Mouse (Mus musculus) heart, postnatal 4 days (tissue): ENCODE measurements around the gene Oprd1. TPM values are rescaled to one million over a fixed set of nuclear protein-coding genes. Genes with fewer than 3 reads are reported as not detected.

Experiments
- DNase-seq: peaks from one replicate; pipeline ENCODE4 v3.0.0; 2021
- total RNA-seq, 2 experiments: library from RNA; stranded (reverse); gene quantifications; 2 replicates each; pipeline ENCODE4 v1.2.3; 2021

Oprd1 gene
- total RNA-seq, 2 experiments from 2014 or later: 0.45 to 0.54 TPM

GRCm38 (mm10) chr4:132079555-132080275 is 64.6 kb downstream of the Oprd1 start:
- peak; percentile 82 for DNase-seq

GRCm38 (mm10) chr4:132078296-132078714 is 66.0 kb downstream of the Oprd1 start:
- no peak for DNase-seq

- DNase-seq: no peak
Observed at GRCm38 (mm10) chr4:132077445-132077844, 66.8 kb downstream of the Oprd1 start.

GRCm38 (mm10) chr4:132076480-132077405 is 67.5 kb downstream of the Oprd1 start:
- peak; percentile 76 for DNase-seq

GRCm38 (mm10) chr4:132075796-132076195 is 68.5 kb downstream of the Oprd1 start:
- no peak for DNase-seq

- peak; percentile 99 for DNase-seq
Observed at GRCm38 (mm10) chr4:132074933-132075769, 69.1 kb downstream of the Oprd1 start, which contains the start of gene Epb41. TSS of gene Epb41 (minus strand) at chr4:132075321.

- DNase-seq: peak; percentile 47
Observed at GRCm38 (mm10) chr4:132074077-132074932, 70.0 kb downstream of the Oprd1 start, which contains the start of gene Gm10300. TSS of gene Gm10300 (plus strand) at chr4:132074697.

- peak; percentile 71 for DNase-seq
Observed at GRCm38 (mm10) chr4:132072946-132073345, 71.3 kb downstream of the Oprd1 start.

- DNase-seq: no peak
Observed at GRCm38 (mm10) chr4:132072156-132072555, 72.1 kb downstream of the Oprd1 start.

- no peak for DNase-seq
Observed at GRCm38 (mm10) chr4:132071674-132072073, 72.6 kb downstream of the Oprd1 start.

- no peak for DNase-seq
Observed at GRCm38 (mm10) chr4:132067938-132068235, 76.4 kb downstream of the Oprd1 start.

GRCm38 (mm10) chr4:132067112-132067937 is 77.0 kb downstream of the Oprd1 start:
- no peak for DNase-seq

GRCm38 (mm10) chr4:132066101-132066773 is 78.0 kb downstream of the Oprd1 start:
- peak; percentile 73 for DNase-seq

GRCm38 (mm10) chr4:132065578-132065977 is 78.7 kb downstream of the Oprd1 start:
- DNase-seq: no peak

GRCm38 (mm10) chr4:132064550-132064949 is 79.7 kb downstream of the Oprd1 start:
- no peak for DNase-seq

- DNase-seq: no peak
Observed at GRCm38 (mm10) chr4:132062934-132063884, 81.1 kb downstream of the Oprd1 start.

GRCm38 (mm10) chr4:132062289-132062688 is 82.0 kb downstream of the Oprd1 start:
- DNase-seq: no peak
